Mouse (Mus musculus): ENCODE measurements around the gene Ano6. TPM values are rescaled to one million over a fixed set of nuclear protein-coding genes. Genes with fewer than 3 reads are reported as not detected.

Gene Ano6
- polyA plus RNA-seq, 1 experiment from 2014 or later = 54.2 TPM

- Histone ChIP-seq H3K9ac (no peak overlapping the region), H3K4me1 (no peaks in the 10 kb centered on the region; the same call in 1 of the 2 replicates), H3K27ac (no peak overlapping the region), H3K4me2 (replicated peaks) (no peak overlapping the region), H3K4me3 (no peak overlapping the region), H3K9me3 (no peaks in the 10 kb centered on the region), H3K27me3 (no peaks in the 10 kb centered on the region), H3K36me3 (peaks cover 76% of the 10 kb centered on the region)
- ATAC-seq (ENCODE audit: low FRiP score, low read depth) = no peak
- WGBS = 87% methylated on average over 5 of the region's 5 CpGs
These were observed 179.5 kb downstream of the Ano6 start for GRCm38 (mm10) chr15:95970176-95970575.

DNA sequence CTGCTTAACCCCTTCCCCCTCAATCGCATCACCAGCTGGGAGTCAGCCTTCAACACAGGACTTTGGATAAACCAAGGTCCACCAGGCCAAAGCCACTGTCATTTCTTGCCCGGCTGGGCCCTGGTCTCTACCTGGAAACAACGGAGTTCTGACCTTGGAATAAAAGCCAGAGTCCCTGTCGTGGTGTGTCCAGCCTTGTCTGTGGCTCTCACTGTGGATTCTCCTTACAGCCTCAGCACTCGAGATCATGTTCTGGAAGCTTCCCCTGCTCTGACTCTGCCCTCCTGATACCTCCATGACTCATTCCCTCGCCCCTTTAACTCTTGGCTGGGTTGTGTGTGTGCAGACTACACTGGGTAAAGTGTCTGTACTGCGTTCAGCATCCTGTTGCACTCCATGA lies 180.0 kb downstream of the Ano6 start:
- H3K9ac ChIP-seq = no peak overlapping the region
- H3K36me3 ChIP-seq = peaks cover 73% of the 10 kb centered on the region
- WGBS = 89% methylated on average over 7 of the region's 7 CpGs
- no peak for ATAC-seq (ENCODE audit: low FRiP score, low read depth)
- H3K27ac ChIP-seq = no peak overlapping the region
- H3K9me3 ChIP-seq = no peaks in the 10 kb centered on the region
- no peak overlapping the region for H3K4me3 ChIP-seq
- H3K27me3 ChIP-seq = no peaks in the 10 kb centered on the region
- H3K4me2 ChIP-seq (replicated peaks) = no peak overlapping the region
- H3K4me1 ChIP-seq = no peaks in the 10 kb centered on the region

GRCm38 (mm10) chr15:95971302-95971701 lies 180.7 kb downstream of the Ano6 start:
- Histone ChIP-seq H3K27ac (no peak overlapping the region), H3K9ac (no peak overlapping the region), H3K9me3 (no peaks in the 10 kb centered on the region), H3K4me3 (no peak overlapping the region), H3K27me3 (no peaks in the 10 kb centered on the region), H3K4me2 (replicated peaks) (no peak overlapping the region), H3K36me3 (peaks cover 70% of the 10 kb centered on the region), H3K4me1 (peaks cover under 1% of the 10 kb centered on the region; the same call in 1 of the 2 replicates)
- 92% methylated on average over 8 of the region's 8 CpGs for WGBS
- ATAC-seq (ENCODE audit: low FRiP score, low read depth) = no peak

GRCm38 (mm10) chr15:95972156-95972555 lies 181.5 kb downstream of the Ano6 start:
- Histone ChIP-seq H3K9me3 (no peaks in the 10 kb centered on the region), H3K4me2 (replicated peaks) (no peak overlapping the region), H3K27me3 (no peaks in the 10 kb centered on the region), H3K9ac (no peak overlapping the region), H3K4me1 (peaks cover 9% of the 10 kb centered on the region), H3K36me3 (peaks cover 65% of the 10 kb centered on the region), H3K27ac (no peak overlapping the region), H3K4me3 (no peak overlapping the region)
- WGBS = 95% methylated on average over 15 of the region's 15 CpGs
- ATAC-seq (ENCODE audit: low FRiP score, low read depth) = no peak

DNA sequence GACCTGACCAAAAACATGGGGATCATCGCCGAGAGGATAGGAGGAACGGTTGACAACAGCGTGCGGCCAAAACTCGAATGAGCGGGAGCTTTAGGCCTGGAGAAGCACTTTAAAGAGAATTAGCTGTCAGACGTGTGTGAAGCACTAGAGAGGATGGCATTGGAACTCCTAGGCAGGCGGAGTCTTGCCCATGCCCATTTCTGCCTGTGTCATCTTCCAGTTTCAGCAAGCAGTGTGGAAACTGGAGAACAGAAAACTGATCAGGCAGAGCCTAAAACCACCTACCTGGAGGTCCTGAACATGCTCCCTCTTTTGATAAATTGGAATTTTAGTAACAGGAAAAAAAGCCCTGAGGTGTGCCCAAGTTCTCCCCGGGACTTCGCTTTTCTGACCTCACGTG lies 182.0 kb downstream of the Ano6 start:
- no peak overlapping the region for H3K27ac ChIP-seq
- no peak for ATAC-seq (ENCODE audit: low FRiP score, low read depth)
- H3K27me3 ChIP-seq = no peaks in the 10 kb centered on the region
- H3K9me3 ChIP-seq = no peaks in the 10 kb centered on the region
- no peak overlapping the region for H3K9ac ChIP-seq
- 93% methylated on average over 12 of the region's 12 CpGs for WGBS
- peaks cover 61% of the 10 kb centered on the region for H3K36me3 ChIP-seq
- H3K4me3 ChIP-seq = no peak overlapping the region
- no peak overlapping the region for H3K4me2 ChIP-seq (replicated peaks)
- H3K4me1 ChIP-seq = peaks cover 11% of the 10 kb centered on the region

DNA sequence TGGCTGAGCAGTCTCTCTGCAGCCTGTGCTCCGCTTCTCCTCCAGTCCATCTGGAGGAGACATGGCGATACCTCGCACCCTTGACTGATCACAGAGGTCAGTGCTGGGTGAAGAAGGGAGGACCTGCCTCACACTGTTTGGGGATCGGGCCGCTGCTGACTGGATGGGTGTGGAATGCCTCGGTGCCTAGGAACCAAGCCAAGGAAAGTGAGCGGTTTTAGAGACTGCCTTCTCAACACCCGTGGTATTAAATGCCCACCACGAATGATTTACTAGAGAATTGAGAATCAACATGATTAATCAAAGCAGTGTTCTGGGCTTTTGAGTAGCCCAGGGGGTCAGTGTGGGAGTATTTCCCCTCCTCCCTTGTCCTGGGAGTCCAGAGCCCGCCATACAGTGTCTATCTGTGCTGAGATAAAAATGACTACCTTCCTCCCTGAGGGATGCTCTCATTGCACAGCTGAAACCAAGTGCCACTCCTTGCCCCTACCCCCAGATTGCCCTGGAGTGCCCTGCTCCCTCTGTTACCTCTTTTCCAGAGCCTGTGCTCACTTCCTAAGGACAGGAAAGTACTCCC lies 183.5 kb downstream of the Ano6 start:
- Histone ChIP-seq H3K4me2 (replicated peaks) (no peak overlapping the region), H3K4me3 (no peak overlapping the region), H3K9me3 (no peaks in the 10 kb centered on the region), H3K27ac (no peak overlapping the region), H3K9ac (no peak overlapping the region), H3K4me1 (peaks cover 11% of the 10 kb centered on the region), H3K27me3 (no peaks in the 10 kb centered on the region), H3K36me3 (peaks cover 52% of the 10 kb centered on the region)
- no peak for ATAC-seq (ENCODE audit: low FRiP score, low read depth)
- 81% methylated on average over 10 of the region's 10 CpGs for whole genome bisulfite sequencing

GRCm38 (mm10) chr15:95976156-95976876 lies 185.7 kb downstream of the Ano6 start:
- no peaks in the 10 kb centered on the region for H3K27me3 ChIP-seq
- H3K36me3 ChIP-seq = peaks cover 33% of the 10 kb centered on the region
- WGBS = 66% methylated on average over 4 of the region's 4 CpGs
- H3K4me2 ChIP-seq (replicated peaks) = no peak overlapping the region
- peaks cover 11% of the 10 kb centered on the region for H3K4me1 ChIP-seq
- H3K4me3 ChIP-seq = no peak overlapping the region
- H3K27ac ChIP-seq = no peak overlapping the region
- H3K9ac ChIP-seq = no peak overlapping the region
- H3K9me3 ChIP-seq = no peaks in the 10 kb centered on the region
- no peak for ATAC-seq (ENCODE audit: low FRiP score, low read depth)

DNA sequence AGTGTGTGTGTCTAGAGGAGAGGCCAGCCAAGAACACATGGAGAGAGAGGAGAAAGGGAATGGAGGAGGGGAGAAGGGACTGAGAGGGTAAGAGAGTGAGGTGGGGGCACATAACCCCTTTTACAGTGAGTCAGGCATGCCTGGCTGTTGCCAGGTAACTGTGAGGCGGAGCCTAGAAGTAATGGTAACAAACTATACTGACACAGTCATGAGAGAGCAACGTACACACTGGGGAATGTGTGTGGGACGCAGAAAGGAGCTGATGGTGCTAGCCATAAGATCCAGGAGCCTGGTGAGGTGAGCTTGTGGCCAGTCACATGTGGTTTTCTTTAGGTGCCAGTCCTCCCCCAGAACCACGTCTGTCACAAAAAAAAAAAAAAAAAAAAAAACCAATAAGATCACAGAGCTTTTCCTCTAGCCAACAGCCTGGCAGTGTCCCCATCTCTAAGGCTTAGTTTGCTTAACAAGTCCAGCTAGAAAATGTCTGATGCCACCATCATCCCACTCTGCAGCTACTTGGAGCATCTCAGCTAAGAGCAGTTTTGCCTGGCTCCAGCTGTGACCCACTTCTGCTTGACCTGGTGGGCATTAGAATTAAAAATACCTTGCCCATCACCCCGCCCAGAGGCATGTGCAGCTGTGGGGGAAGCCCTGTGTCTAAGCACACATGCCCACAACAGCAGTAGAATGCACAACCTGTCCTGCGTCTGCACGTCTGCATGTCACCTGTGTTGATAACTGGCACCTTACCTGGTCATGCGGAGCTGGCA lies 186.7 kb downstream of the Ano6 start:
- 75% methylated on average over 8 of the region's 8 CpGs for WGBS
- Histone ChIP-seq H3K4me2 (replicated peaks) (no peak overlapping the region), H3K27me3 (no peaks in the 10 kb centered on the region), H3K4me3 (no peak overlapping the region), H3K9me3 (no peaks in the 10 kb centered on the region), H3K9ac (no peak overlapping the region), H3K4me1 (peaks cover 11% of the 10 kb centered on the region), H3K36me3 (peaks cover 24% of the 10 kb centered on the region), H3K27ac (no peak overlapping the region)
- 0 out of 2 replicates have a peak, but pooled peaks have one; percentile 40 for ATAC-seq (ENCODE audit: low FRiP score, low read depth)

GRCm38 (mm10) chr15:95977939-95978252 lies 187.3 kb downstream of the Ano6 start:
- no peak overlapping the region for H3K4me3 ChIP-seq
- 82% methylated on average over 3 of the region's 3 CpGs for WGBS
- H3K4me1 ChIP-seq = peaks cover 11% of the 10 kb centered on the region
- no peaks in the 10 kb centered on the region for H3K27me3 ChIP-seq
- H3K9me3 ChIP-seq = no peaks in the 10 kb centered on the region
- H3K4me2 ChIP-seq (replicated peaks) = no peak overlapping the region
- H3K27ac ChIP-seq = no peak overlapping the region
- no peak for ATAC-seq (ENCODE audit: low FRiP score, low read depth)
- no peak overlapping the region for H3K9ac ChIP-seq
- peaks cover 19% of the 10 kb centered on the region for H3K36me3 ChIP-seq

- Histone ChIP-seq H3K27me3 (no peaks in the 10 kb centered on the region), H3K9ac (no peak overlapping the region), H3K36me3 (no peaks in the 10 kb centered on the region), H3K4me3 (no peak overlapping the region), H3K27ac (no peak overlapping the region), H3K4me1 (peaks cover 11% of the 10 kb centered on the region), H3K9me3 (no peaks in the 10 kb centered on the region), H3K4me2 (replicated peaks) (no peak overlapping the region)
- no peak for ATAC-seq (ENCODE audit: low FRiP score, low read depth)
- WGBS = 53% methylated on average over 5 of the region's 5 CpGs
These were observed 190.0 kb downstream of the Ano6 start for GRCm38 (mm10) chr15:95980641-95981040.

DNA sequence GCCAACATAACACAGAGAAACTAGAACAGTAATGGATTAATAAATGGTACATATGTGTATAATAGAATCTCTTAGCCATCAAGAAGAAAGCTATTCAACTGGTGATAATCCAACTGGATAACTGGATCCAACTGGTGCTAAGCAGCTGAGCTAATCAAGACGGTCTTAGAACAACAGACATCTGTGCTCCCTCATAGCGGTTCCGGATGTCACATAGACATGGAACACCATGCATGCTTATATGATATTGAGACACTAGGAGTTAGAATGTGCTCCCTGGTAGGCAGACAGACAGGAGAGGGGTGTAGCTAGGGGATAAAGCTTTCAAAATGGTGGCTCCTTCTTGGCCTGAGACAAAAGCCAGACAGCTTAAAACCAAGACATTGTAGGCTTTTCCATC lies 197.3 kb downstream of the Ano6 start:
- no peak overlapping the region for H3K9ac ChIP-seq
- H3K4me2 ChIP-seq (replicated peaks) = no peak overlapping the region
- WGBS = 92% methylated on average over 3 of the region's 3 CpGs
- ATAC-seq (ENCODE audit: low FRiP score, low read depth) = no peak
- no peaks in the 10 kb centered on the region for H3K4me1 ChIP-seq
- no peak overlapping the region for H3K27ac ChIP-seq
- peaks cover 8% of the 10 kb centered on the region for H3K9me3 ChIP-seq
- no peak overlapping the region for H3K4me3 ChIP-seq
- no peaks in the 10 kb centered on the region for H3K27me3 ChIP-seq
- no peaks in the 10 kb centered on the region for H3K36me3 ChIP-seq

DNA sequence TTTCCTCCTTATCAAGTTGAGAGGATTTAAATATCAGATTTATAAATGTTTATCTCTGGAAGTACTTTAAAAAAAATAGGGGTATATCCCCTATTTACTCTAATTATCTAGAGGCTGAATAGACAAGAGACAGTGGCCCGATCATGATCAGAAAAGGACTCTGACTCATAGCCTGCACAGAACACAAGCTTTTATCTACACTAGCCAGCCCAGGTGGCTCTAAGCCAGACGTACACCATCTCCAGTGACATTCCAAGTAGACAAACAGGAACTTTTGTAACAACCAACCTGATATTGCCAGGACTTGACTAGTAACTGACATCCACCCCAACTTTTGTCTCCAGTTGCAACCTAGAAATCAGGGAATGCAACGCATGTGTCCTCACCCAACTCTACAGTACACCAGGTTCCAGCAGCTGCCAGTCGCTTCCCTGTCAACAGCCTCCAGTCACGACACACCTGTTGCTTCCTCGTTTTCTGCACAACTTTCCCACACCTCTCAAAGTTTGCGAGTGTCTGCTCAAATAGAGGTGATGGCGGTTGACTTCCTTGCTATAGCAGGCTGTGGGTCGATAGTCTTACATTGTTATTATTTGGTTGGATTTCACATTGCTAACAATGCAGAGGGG lies 199.0 kb downstream of the Ano6 start:
- H3K4me2 ChIP-seq (replicated peaks) = no peak overlapping the region
- ATAC-seq (ENCODE audit: low FRiP score, low read depth) = no peak
- no peaks in the 10 kb centered on the region for H3K36me3 ChIP-seq
- no peak overlapping the region for H3K4me3 ChIP-seq
- H3K9ac ChIP-seq = no peak overlapping the region
- no peaks in the 10 kb centered on the region for H3K4me1 ChIP-seq
- H3K27ac ChIP-seq = no peak overlapping the region
- 79% methylated on average over 9 of the region's 9 CpGs for WGBS
- H3K9me3 ChIP-seq = peaks cover 11% of the 10 kb centered on the region
- no peaks in the 10 kb centered on the region for H3K27me3 ChIP-seq

Data from limb, embryonic 13.5 days (tissue).